13 mouse cellular contexts compared by ENCODE assay signal in genomic region chrX:164262286-164262685, GRCm38 (mm10).
"Had no signal": no experiment of that assay in that cellular context is flagged by ENCODE, and none has a peak within 500 bp of the region (broad histone marks: within the 10 kb centered on the region; RNA-seq: fewer than 3 reads in every experiment).

No protein-coding gene starts in this region.

- DNase-seq: gastrocnemius, postnatal 14 days; gastrocnemius, postnatal 36 days; heart, adult 11 months; heart, adult 2 months; heart, postnatal 14 days; heart, postnatal 36 days; kidney, adult 11 months; kidney, adult 2 months; kidney, adult 9 months; kidney, postnatal 25 days; kidney, postnatal 4 days; liver; liver, embryonic 13.5 days had no signal
